Mouse (Mus musculus) lung, adult 18-20 months (tissue): Measurements from ENCODE around the gene Zzef1.
A peak's percentile ranks its signal among the peaks of the same experiment; 100 is the strongest.

ENCODE experiments used
- DNase-seq, 2 experiments: peaks; one replicate each; pipeline ENCODE4 v3.0.0; 2022; ENCODE audit warnings: mixed read lengths in 2 of 2

The Zzef1 gene

GRCm38 (mm10) chr11:72959924-72960679 lies 164.1 kb downstream of the Zzef1 start:
- DNase-seq, result peak in 1 of 2 experiments; percentile 26

- no peak for DNase-seq
These were observed 164.7 kb downstream of the Zzef1 start for GRCm38 (mm10) chr11:72960723-72961071.

GRCm38 (mm10) chr11:72961072-72961980 lies 165.3 kb downstream of the Zzef1 start, which contains the start of gene Atp2a3:
TSS of gene Atp2a3 (plus strand) at chr11:72961169.
- peak; percentile 65 to 75 for DNase-seq

GRCm38 (mm10) chr11:72962378-72962777 lies 166.4 kb downstream of the Zzef1 start:
- no peak for DNase-seq

GRCm38 (mm10) chr11:72963058-72963788 lies 167.2 kb downstream of the Zzef1 start:
- no peak for DNase-seq

GRCm38 (mm10) chr11:72963789-72964294 lies 167.8 kb downstream of the Zzef1 start:
- DNase-seq, result no peak

GRCm38 (mm10) chr11:72974995-72975503 lies 179.0 kb downstream of the Zzef1 start:
- DNase-seq, result no peak
